Mouse (Mus musculus): ENCODE results near the gene Hoxa10.

Gene Hoxa10

DNA sequence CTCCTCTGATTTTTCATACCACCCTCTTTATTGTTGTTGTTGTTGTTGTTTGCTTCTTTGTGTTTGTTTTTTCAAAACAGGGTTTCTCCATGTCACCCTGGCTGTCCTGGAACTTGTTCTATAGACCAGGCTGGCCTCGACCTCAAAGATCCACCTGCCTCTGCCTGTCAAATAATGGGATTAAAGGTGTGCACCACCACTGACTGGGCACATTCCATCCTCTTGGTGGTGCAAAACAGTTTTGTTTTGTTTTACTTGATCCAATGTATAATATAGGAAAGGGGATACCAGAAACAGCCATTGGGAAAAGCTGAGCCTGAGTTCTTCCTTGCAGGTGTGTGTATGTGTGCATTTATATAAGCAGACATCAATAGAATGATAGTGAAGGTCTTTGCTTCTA is 54.2 kb downstream of the Hoxa10 start:
- DNase-seq (ENCODE audit: low read depth in 1 of 2, low spot score in 2 of 2) = no peak

- no peak for DNase-seq (ENCODE audit: low read depth in 1 of 2, low spot score in 2 of 2)
Observed at GRCm38 (mm10) chr6:52185834-52186233, 54.8 kb downstream of the Hoxa10 start.

DNA sequence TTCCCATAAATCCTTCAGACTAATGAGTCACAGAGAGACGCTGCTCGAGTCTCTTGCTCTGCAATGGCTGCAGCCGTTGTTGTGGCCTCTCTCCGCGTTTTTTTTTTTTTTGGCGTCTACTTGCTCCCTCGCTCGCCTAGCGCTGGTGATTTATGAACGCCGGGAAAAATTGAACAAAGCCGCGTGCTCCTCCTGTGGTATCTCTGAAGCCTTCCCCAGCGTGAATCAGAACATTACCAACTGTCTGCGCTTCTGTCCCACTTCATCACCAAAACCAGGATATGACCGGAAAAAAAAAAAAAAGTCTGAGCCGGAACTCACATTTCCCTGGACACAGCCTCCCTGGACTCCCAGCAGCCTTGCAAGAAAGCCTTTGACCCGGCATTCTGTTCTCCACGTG is 55.4 kb downstream of the Hoxa10 start:
- DNase-seq (ENCODE audit: low read depth in 1 of 2, low spot score in 2 of 2) = no peak

GRCm38 (mm10) chr6:52184668-52185067 is 56.0 kb downstream of the Hoxa10 start:
- no peak for DNase-seq (ENCODE audit: low read depth in 1 of 2, low spot score in 2 of 2)

DNA sequence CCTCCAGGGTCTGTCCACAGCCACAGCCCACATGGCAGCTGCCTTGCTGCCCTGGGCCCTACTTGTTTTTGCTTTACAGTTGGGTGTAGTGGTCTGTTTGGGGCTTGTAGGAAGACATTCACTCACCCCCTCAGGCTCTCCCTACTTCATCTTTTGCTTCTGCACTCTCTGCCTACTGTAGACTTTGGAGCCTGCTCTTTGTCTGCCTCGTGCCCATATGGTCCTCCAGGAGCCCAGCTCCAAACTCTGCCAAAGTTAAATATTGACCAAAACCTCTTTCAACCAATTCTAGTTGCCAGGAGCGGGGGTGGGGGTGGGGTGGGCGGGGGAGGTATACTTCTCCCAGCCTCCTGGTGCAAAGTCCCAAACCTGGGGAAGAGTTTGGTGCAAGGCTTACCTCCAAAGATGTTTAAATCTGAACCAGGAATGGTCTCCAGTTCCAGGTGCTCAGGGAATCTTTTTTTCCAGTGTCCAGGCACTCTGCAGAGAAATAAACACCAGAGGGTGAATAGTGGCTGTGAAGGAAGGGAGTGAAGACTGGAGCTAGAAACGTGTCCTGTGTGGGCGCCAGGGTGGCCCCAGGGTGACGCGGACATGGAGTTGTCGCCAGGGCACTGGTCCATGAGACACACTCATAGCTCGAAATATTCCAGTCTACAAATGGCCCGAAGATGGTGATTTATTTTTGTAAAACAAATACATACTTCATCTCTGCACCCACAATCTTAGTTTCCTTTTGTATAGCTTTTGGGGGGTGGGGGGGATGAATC is 57.2 kb downstream of the Hoxa10 start:
- no peak for DNase-seq (ENCODE audit: low read depth in 1 of 2, low spot score in 2 of 2)

DNA sequence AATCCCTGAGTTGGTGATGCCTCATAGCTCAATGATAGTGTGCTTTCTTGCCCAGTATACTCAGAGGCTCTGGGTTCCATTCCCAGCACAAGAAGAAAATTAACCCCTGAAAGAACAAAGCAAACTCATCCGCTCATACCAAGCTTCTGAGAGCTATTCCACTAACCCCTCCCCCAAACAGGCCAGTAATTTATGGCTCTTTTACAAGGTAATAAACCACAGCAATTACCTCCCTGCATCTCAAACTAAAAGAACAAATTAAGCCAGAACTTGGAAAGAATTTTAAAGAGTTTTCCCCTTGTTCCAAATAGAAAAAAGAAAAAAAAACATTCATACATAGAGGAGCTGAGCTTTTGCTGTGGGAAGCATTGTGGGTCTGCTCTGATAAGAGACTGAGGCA is 57.9 kb downstream of the Hoxa10 start:
- DNase-seq (ENCODE audit: low read depth in 1 of 2, low spot score in 2 of 2) = no peak

GRCm38 (mm10) chr6:52182030-52182429 is 58.6 kb downstream of the Hoxa10 start:
- DNase-seq (ENCODE audit: low read depth in 1 of 2, low spot score in 2 of 2) = no peak
